Mouse (Mus musculus) G1E (cell line): Measurements from ENCODE around the gene Gm43552. TPM values are rescaled to one million over a fixed set of nuclear protein-coding genes. Genes with fewer than 3 reads are reported as not detected.
A peak's percentile ranks its signal among the peaks of the same experiment; 100 is the strongest.

Source experiments
- ATAC-seq: 2 replicates; pipeline ENCODE4 v1.8.0; 2016; ENCODE audit warnings: mild to moderate bottlenecking; ENCODE audit not compliant: insufficient number of reproducible peaks, poor library complexity, low FRiP score, severe bottlenecking; ENCODE audit errors: extremely low read depth
- DNase-seq: peaks from one replicate; pipeline ENCODE4 v3.0.0; 2012; ENCODE audit warnings: low spot score
- H3K27me3 ChIP-seq: 2 replicates; pipeline ENCODE4 v1.6.1; 2012; ENCODE audit warnings: mild to moderate bottlenecking, low read length, inconsistent platforms; ENCODE audit not compliant: insufficient read depth
- H3K36me3 ChIP-seq: replicated peaks from 2 replicates; pipeline ENCODE3; 2012; ENCODE audit warnings: mild to moderate bottlenecking, inconsistent platforms
- H3K4me1 ChIP-seq: 2 replicates; pipeline ENCODE4 v1.6.1; 2012; ENCODE audit warnings: low read depth, low read length, inconsistent platforms, mixed read lengths; ENCODE audit not compliant: insufficient read depth
- H3K4me3 ChIP-seq: 2 replicates; pipeline ENCODE4 v1.5.1; 2012; ENCODE audit warnings: low read depth, mild to moderate bottlenecking, inconsistent platforms, low read length, moderate library complexity, mixed read lengths
- H3K9me3 ChIP-seq: replicated peaks from 2 replicates; pipeline ENCODE4 v1.6.1; 2012; ENCODE audit warnings: inconsistent platforms
- CTCF ChIP-seq: IDR thresholded peaks from 2 replicates; pipeline ENCODE4 v1.5.1; 2012; ENCODE audit warnings: low read depth, low read length, inconsistent platforms, mixed read lengths
- GATA1 ChIP-seq: IDR thresholded peaks from 2 replicates; pipeline ENCODE4 v1.6.1; 2012; ENCODE audit warnings: borderline replicate concordance, low read length, inconsistent platforms, mixed read lengths
- GATA2 ChIP-seq: IDR thresholded peaks from 2 replicates; pipeline ENCODE4 v1.6.1; 2012; ENCODE audit warnings: low read depth, low read length, inconsistent platforms, borderline replicate concordance
- POLR2AphosphoS5 ChIP-seq: IDR thresholded peaks from 2 replicates; pipeline ENCODE4 v1.6.1; 2012; ENCODE audit warnings: low read depth, low read length, inconsistent platforms; ENCODE audit not compliant: insufficient replicate concordance
- TAL1 ChIP-seq: conservative IDR thresholded peaks from 2 replicates; pipeline ENCODE4 v1.6.1; 2012; ENCODE audit warnings: low read depth, low read length, inconsistent platforms, mixed read lengths
- polyA plus RNA-seq: library from polyadenylated mRNA; stranded (reverse); fragments of >175 nt; gene quantifications from 2 replicates; pipeline ENCODE4 v1.2.3, GENCODE M21; 2012
- total RNA-seq, 2 experiments: library from RNA; stranded (forward) in 1 of 2; stranded (reverse) in 1 of 2; fragments of 200-1000 nt in 1 of 2; fragments of >200 nt in 1 of 2; fragmentation: Nextera tagmentation in 1 of 2; gene quantifications; 2 replicates each; pipeline ENCODE4 v1.2.3; 2014 to 2017

The Gm43552 gene
- total and polyA plus RNA-seq, 3 experiments: 17.8 TPM; not detected in 2

- DNase-seq (no peak), ATAC-seq (no peak)
- Histone ChIP-seq H3K4me1 (no peaks in the 10 kb centered on the region), H3K36me3 (peaks cover 23% of the 10 kb centered on the region), H3K9me3 (no peaks in the 10 kb centered on the region), H3K4me3 (no peak overlapping the region), H3K27me3 (no peaks in the 10 kb centered on the region)
- TF ChIP-seq TAL1 (no peak), GATA1 (no peak), POLR2AphosphoS5 (no peak), GATA2 (no peak), CTCF (no peak)
Measured at GRCm38 (mm10) chr5:65469766-65470165, 22.9 kb downstream of the Gm43552 start.

DNA sequence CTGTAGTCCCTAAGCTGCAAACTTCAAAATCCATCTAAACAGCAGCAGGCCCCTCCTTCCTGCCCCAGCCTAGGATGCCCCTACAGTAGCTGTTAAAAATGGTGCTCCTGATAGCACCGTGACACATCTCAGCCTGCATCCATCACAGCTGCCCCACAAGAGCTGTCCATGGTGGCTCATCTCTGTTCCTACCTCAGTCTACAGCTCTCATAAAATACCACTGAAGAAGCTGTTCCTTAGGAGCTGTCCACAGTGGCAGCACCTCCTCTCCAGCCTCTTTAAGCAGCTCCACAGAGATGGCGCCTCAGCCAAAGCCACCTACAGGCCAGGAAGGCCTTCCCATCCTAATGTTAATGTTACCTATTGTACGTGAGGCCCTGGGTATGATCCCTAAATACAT, 25.7 kb downstream of the Gm43552 start:
- Histone ChIP-seq H3K36me3 (peaks cover 23% of the 10 kb centered on the region), H3K27me3 (no peaks in the 10 kb centered on the region), H3K4me3 (no peak overlapping the region), H3K9me3 (no peaks in the 10 kb centered on the region), H3K4me1 (no peaks in the 10 kb centered on the region)
- TF ChIP-seq POLR2AphosphoS5 (no peak), GATA1 (no peak), TAL1 (no peak), GATA2 (no peak), CTCF (no peak)
- DNase-seq (peak; percentile 8), ATAC-seq (no peak)

- Histone ChIP-seq H3K36me3 (peaks cover 30% of the 10 kb centered on the region), H3K4me3 (no peak overlapping the region), H3K4me1 (no peaks in the 10 kb centered on the region), H3K9me3 (no peaks in the 10 kb centered on the region), H3K27me3 (no peaks in the 10 kb centered on the region)
- no peak for TF ChIP-seq POLR2AphosphoS5
- TF ChIP-seq GATA2: no peak
- no peak for TF ChIP-seq CTCF
- TF ChIP-seq TAL1: no peak
- no peak for TF ChIP-seq GATA1
- no peak for DNase-seq
- ATAC-seq: no peak
Measured at GRCm38 (mm10) chr5:65460361-65460760, 32.3 kb downstream of the Gm43552 start.

GRCm38 (mm10) chr5:65459454-65459853, 33.2 kb downstream of the Gm43552 start:
- H3K4me1 ChIP-seq: no peaks in the 10 kb centered on the region
- no peak for TF ChIP-seq POLR2AphosphoS5
- no peak for TF ChIP-seq CTCF
- TF ChIP-seq TAL1: no peak
- no peak for TF ChIP-seq GATA1
- no peak for TF ChIP-seq GATA2
- DNase-seq (no peak), ATAC-seq (no peak)
- H3K9me3 ChIP-seq: no peaks in the 10 kb centered on the region
- H3K27me3 ChIP-seq: no peaks in the 10 kb centered on the region
- H3K4me3 ChIP-seq: no peak overlapping the region
- peaks cover 33% of the 10 kb centered on the region for H3K36me3 ChIP-seq

DNA sequence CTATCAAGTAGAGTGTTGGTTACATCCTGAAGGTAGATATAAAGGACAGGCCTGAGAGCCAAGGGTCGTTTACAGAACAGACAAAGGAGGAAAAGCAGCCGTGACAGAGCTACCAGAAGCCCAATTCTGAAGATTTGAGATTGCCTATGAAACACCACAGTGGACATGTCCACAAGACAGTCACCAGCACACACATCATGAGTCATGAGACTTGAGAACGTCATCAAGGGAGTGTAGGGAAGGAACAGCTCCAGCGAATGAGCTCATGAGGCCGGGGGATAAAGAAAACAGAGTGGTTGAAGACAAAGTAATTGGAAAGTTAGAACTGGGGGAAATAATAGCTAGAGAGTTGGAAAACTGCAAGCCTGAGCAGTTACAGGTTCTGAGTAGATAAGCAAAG, 34.8 kb downstream of the Gm43552 start:
- TF ChIP-seq CTCF: no peak
- ATAC-seq (no peak), DNase-seq (no peak)
- Histone ChIP-seq H3K36me3 (peaks cover 34% of the 10 kb centered on the region), H3K9me3 (no peaks in the 10 kb centered on the region), H3K4me1 (no peaks in the 10 kb centered on the region), H3K4me3 (no peak overlapping the region), H3K27me3 (no peaks in the 10 kb centered on the region)

GRCm38 (mm10) chr5:65457086-65457827, 35.4 kb downstream of the Gm43552 start:
- ATAC-seq (no peak), DNase-seq (no peak)
- TF ChIP-seq GATA2 (no peak), POLR2AphosphoS5 (no peak), TAL1 (no peak), GATA1 (no peak), CTCF (no peak)
- Histone ChIP-seq H3K4me3 (no peak overlapping the region), H3K9me3 (no peaks in the 10 kb centered on the region), H3K36me3 (peaks cover 36% of the 10 kb centered on the region), H3K4me1 (no peaks in the 10 kb centered on the region), H3K27me3 (no peaks in the 10 kb centered on the region)
